Mouse (Mus musculus) lung, postnatal 0 days (tissue): Measurements from ENCODE around the gene Dlgap3.

Experiments
- CTCF ChIP-seq: IDR thresholded peaks from 2 replicates; pipeline ENCODE4 v1.5.1; 2016; ENCODE audit warnings: antibody characterized with exemption, mild to moderate bottlenecking
- EP300 ChIP-seq: IDR thresholded peaks from 2 replicates; pipeline ENCODE4 v1.6.1; 2016; ENCODE audit warnings: antibody characterized with exemption, mild to moderate bottlenecking, control low read depth

DNA sequence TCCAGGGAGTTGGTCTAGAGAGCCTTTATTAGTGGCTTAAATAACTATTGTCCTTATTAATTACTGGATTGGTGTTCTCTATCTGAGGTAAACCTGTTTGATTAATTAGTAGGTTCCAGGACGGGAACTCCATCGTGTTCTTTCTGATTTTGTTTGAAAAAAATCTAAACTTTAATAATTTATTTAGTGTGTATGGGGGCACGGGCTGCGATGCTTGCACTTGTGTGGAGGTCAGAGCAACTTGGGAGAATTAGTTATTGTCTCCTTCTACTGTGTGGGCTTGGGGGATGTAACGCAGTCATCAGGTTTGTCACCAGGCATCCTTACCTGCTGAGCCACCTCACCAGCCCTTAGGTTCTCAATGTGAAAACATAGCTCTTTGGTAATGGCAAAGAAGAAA lies 1.9 kb upstream of the Dlgap3 start:
- TF ChIP-seq CTCF: no peak
- no peak for TF ChIP-seq EP300
